Mouse (Mus musculus): ENCODE data around the gene Etv3.

DNA sequence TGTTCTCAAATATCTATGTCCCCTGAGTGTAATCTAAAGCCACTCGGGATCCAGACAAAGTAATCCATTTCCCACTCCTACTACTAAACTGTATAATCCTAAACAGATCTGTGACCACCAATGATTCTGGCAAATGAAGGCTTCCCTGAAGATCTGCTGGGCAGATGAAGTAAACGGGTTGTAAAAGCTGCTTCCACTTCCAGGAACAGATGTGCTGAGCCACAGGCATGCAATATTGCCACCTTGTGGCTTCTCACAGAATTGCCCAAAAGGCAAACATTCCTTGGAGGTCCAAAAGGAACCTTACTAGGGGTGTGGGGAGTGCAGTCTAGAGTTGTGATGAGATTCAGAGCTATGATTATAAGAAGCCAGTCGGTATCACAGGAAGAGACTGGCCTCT lies 26.1 kb upstream of the Etv3 start:
- TF ChIP-seq HCFC1 (IDR thresholded peaks at IDR 0.05; ENCODE audit: borderline replicate concordance, insufficient read depth, low read length) (no peak), MAFK (IDR thresholded peaks at IDR 0.05; ENCODE audit: insufficient read depth, low read depth, low read length) (0 out of 2 replicates have a peak, but pooled peaks have one; percentile 39), ZC3H11A (IDR thresholded peaks at IDR 0.05; ENCODE audit: borderline replicate concordance, low read depth, low read length) (peak; percentile 99), CHD2 (IDR thresholded peaks at IDR 0.05; ENCODE audit: low read depth, low read length) (no peak), ZNF384 (IDR thresholded peaks at IDR 0.05; ENCODE audit: low read depth, low read length) (0 out of 2 replicates have a peak, but pooled peaks have one; percentile 23)
